Mouse (Mus musculus) mouse trophoblast stem cell (cell line): ENCODE measurements around the gene Cenpi.

Experiments
- in situ Hi-C, 2 experiments: fragments of 300-500 bp; cut with MseI, MboI; formaldehyde crosslinking; loops; 2 replicates in 1 of 2; 3 replicates in 1 of 2; pipeline ENCODE4 v1.15.1; 2025

Cenpi gene

GRCm38 (mm10) chrX:134362156-134362555 lies 54.3 kb downstream of the Cenpi start:
- in situ Hi-C loops: no loop called here

DNA sequence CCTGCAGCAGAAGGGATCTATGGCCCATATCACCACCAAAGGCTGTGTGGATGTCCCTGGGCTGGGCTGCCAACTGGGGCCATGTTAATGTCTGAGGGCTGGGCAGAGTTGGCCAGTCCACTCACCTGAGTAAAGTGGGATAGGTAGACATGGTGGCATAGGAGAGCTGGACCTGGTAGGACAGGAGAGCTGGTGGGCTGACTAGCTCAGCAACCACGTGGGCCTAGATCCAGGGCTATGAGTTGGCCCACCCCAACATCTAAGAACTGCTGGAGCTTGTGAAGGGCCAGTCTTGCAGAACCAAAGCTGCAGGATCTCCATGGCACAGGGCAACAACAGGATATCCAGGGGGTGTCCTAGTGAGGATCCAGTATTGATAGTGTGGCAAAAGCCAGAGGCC lies 57.5 kb downstream of the Cenpi start:
- in situ Hi-C loops: no loop called here

DNA sequence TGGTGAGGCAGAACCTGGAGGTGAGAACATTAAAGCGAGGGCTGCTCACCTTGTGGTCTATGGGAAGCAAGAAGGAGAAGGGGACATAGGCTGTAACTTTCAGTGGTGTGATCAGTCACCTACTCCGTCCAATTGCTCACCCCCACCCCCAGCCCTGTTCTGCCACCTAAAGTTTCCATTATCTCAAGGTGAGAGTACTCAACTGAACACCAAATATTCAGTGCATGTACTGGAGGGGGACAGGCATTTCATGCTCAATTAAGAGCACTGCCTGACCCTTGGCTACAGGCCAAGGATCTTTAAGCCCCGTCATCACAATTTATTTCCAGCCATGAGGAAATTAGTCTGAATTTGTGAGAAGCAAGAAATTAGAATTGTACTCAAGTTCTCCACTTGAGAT lies 58.7 kb downstream of the Cenpi start:
- in situ Hi-C loops: no loop called here

DNA sequence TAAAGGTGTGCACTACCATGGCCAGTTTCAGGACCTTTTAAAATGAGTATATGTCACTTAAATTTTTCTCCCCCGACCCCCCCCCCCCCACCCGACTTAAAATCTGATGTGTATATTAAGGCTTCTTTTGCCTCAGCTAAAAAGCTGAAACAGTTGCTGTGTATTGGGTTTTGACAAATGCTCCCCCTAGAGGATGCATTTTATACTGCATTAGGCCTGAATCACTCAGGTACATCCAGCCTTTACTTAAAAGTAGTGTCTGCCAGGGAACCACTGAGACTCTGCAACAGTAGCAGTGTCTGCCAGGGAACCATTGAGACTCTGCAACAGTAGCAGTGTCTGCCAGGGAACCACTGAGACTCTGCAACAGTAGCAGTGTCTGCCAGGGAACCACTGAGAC lies 63.4 kb downstream of the Cenpi start:
- in situ Hi-C loops: no loop called here

DNA sequence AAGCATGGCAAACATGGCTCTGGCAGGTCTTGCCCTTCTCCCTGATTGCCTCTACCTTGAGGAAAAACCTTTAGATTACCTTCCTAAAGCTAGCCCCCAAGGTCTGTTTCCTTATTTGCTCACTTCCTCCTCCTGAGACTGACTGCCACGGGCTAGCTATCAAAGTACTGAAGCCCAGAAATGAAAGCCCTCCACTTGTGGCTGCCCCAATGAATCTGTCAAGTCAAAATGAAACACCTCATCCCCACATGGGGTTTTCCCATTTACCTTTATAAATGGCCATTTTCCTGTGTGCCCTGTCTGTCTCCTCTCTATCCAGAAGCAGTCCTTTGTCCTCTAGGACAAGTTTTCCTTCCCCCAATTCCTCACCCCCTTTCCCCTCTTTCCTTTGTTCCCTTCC lies 66.3 kb downstream of the Cenpi start:
- in situ Hi-C loops: no loop called here

DNA sequence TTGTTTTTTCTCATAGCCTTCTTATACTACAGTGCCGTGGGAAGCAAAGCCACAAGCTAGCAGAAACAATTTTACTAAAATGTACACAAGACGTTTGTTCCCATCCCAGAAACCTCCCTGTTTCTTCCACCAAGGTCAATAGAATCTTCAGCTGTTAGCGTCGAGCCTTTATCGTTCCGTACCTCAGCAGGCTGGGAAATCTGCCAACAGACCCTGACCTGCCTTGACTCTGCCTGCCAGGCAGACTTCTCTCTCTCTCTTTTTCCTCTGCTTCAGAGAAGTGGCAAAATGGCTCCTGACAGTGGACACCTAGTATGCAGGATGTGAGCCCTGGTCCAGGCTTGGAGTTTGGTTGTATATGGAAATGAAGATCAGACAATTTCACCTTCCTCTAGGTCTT lies 77.0 kb downstream of the Cenpi start:
- in situ Hi-C loops: no loop called here

DNA sequence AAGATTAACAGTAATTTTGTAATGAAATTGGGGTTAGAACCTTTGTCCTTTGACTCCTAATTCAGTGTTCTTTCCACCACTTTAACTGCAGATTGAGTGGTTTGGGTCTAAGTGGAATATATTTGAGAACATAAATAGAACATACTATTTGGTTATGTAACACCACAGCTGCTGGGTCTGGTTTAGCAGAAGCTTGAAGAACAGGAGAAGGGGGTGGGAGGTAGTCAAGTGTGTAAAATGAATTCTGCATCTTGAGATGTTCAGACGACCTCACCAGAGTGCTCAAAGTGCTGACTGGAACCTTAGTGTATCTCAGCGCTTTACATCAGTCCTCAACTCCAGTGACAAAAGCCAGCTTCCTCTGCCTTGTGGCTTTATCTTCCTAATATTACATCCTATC lies 91.1 kb downstream of the Cenpi start:
- in situ Hi-C loops: no loop called here

DNA sequence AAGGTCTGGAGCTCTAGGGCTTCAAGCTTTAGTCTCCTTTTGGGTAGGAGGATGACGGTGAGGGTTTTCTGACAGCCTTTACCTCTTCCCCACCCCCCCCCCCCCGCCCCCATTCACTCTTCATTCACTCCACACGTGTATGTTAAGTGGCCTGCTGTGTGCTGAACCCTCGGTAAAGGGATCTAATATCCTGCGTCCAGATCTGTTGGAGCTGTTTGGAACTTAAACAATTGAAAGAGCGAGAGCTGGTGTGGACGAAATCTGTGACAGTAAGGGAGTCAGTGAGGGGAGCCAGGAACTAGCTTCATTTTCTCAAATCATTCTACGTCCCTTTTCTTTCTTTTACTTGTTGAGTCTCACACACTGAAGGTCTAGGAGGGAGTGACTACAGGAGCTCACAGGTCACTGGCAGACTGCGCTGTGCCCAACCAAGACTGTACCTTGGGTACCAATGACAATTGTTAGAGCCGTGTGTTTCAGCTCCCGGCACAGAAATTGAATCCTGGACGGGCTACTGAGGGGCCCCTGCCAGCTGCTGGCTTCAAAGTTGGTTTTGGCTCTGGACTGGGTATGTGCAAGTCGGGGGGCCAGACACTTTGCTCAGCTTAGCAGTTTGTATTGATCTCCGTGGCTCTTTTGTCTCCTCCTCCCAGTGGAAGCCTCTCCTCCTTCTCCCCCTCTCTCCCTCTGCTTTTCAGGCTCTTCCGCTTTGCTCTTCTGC lies 96.1 kb downstream of the Cenpi start, which contains the start of gene Drp2:
Drp2 (plus strand) TSS at position 689 of the 721 bp plus-strand sequence.
- in situ Hi-C loops: no loop called here

DNA sequence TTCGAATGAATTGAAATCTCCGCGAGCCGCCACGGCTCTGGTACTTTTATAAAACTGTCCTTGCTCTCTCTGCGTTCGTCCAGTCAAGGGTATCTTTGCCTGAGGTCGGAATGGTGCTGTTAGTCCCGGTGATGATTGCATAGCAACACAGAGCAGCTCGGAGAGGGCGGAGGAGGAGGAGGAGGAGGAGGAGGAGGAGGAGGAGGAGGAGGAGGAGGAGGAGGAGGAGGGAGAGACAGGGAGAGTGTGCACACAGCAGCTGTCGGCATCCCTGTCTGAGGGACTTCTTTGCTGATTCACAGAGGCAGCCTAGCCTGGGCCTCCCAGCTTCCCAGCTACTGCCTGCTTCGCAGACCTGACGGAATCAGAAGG lies 96.7 kb downstream of the Cenpi start:
- in situ Hi-C loops: no loop called here

DNA sequence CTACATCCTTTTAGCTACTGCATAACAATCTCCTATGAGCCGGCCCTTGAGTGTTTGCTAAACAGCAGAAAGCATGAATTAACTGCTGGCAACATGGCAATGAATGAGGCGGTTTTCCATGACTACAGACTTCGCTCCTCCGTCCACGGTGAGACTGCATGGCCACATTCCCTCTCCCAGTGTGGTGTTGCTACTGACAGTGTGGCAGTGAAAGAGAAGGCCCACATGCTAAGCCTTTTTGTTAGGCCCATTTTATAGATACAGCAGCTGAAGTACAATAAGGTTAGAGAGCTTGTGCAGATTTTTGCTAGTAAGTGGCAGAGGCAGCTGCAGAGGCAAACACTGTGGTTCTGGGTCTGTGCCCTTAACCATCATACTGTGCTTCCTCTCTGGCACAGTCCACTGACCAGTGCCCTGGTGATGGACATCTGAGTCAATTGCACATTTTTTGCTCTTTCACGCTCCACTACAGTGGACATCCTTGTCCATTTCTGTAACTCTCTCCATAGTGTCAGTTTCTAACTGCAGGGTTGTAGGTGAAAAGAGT lies 101.5 kb downstream of the Cenpi start:
- in situ Hi-C loops: no loop called here

- in situ Hi-C loops: no loop called here
These were observed 104.2 kb downstream of the Cenpi start for GRCm38 (mm10) chrX:134412096-134412495.
